Mouse (Mus musculus) embryonic fibroblast, embryonic 13.5 days (primary cell): ENCODE measurements around the gene Zfp213. TPM values are rescaled to one million over a fixed set of nuclear protein-coding genes. Genes with fewer than 3 reads are reported as not detected.
"Not testable (repeated sequence)": the region's sequence is repeated elsewhere in the genome, so short reads cannot be mapped to it uniquely, and the experiment has no call there.

Experiments
- H3K27ac ChIP-seq: 2 replicates; pipeline ENCODE4 v1.5.1; 2012; ENCODE audit warnings: low read length, control low read depth, inconsistent platforms; ENCODE audit not compliant: insufficient read depth
- H3K4me1 ChIP-seq: 2 replicates; pipeline ENCODE4 v1.6.1; 2011; ENCODE audit warnings: low read length; ENCODE audit not compliant: control insufficient read depth, insufficient read depth
- H3K4me3 ChIP-seq: 2 replicates; pipeline ENCODE4 v1.5.1; 2011; ENCODE audit warnings: mild to moderate bottlenecking, control low read depth, low read length; ENCODE audit not compliant: insufficient read depth
- CTCF ChIP-seq: IDR thresholded peaks from 2 replicates; pipeline ENCODE4 v1.5.1; 2011; ENCODE audit warnings: mild to moderate bottlenecking, control low read depth, low read length, moderate library complexity, borderline replicate concordance; ENCODE audit not compliant: insufficient read depth
- POLR2A ChIP-seq: IDR thresholded peaks from 2 replicates; pipeline ENCODE4 v1.6.1; 2011; ENCODE audit warnings: low read depth, mild to moderate bottlenecking, control low read depth, low read length, moderate library complexity
- polyA plus RNA-seq: library from polyadenylated mRNA; stranded (reverse); fragments of >200 nt; gene quantifications from 2 replicates; pipeline ENCODE4 v1.2.4, GENCODE M21; 2011; ENCODE audit warnings: low read depth; ENCODE audit not compliant: missing spikeins, insufficient read length

Zfp213 gene
- polyA plus RNA-seq, 1 experiment = 6.5 TPM

- TF ChIP-seq POLR2A = no peak
- no peak for TF ChIP-seq CTCF
- Histone ChIP-seq H3K4me3 (no peak overlapping the region), H3K4me1 (peaks cover 2% of the 10 kb centered on the region; the same call in 1 of the 2 replicates), H3K27ac (no peak overlapping the region)
Observed at GRCm38 (mm10) chr17:23539608-23540007, 24.4 kb downstream of the Zfp213 start.

DNA sequence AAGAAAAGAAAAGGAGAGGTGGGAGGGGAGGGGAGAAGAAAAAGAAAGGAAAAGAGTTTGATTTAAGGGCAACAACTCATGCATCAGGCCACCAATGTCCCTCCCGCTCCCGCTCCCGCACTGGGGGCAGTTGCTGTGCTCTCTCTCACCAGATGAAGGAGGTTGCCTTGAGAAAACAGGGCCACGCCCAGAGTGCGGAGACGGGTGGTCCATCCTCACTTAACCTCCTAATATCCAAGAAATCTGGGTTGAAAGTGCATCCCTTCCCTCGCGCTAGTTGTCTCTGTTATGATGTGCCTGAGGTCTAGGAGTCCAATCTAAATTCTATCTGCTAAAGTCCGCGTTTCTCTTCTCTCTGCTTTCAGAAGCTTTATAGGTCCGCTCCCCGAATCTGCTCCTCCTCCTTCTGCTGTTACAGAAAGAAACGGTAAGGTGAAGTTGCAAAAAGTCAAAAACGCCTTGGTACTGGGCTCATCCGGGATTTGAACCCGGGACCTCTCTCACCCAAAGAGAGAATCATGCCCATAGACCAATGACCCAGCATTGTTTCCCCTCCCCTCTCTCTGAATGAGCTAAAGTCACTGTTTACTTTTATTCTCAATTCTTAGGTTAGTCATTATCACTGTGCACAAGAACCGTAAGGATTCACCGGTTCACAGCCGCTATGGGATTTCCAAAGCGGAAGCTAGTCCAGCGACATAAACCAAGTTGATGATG lies 25.6 kb downstream of the Zfp213 start:
- TF ChIP-seq CTCF (no peak), POLR2A (no peak)
- Histone ChIP-seq H3K27ac (no peak overlapping the region), H3K4me3 (peak overlapping the region; percentile 34), H3K4me1 (no peaks in the 10 kb centered on the region; the same call in 1 of the 2 replicates)

- H3K4me3 ChIP-seq = peak overlapping the region; percentile 34
- no peaks in the 10 kb centered on the region for H3K4me1 ChIP-seq
- no peak overlapping the region for H3K27ac ChIP-seq
- TF ChIP-seq CTCF (no peak), POLR2A (no peak)
Observed at GRCm38 (mm10) chr17:23537554-23538255, 26.3 kb downstream of the Zfp213 start.

DNA sequence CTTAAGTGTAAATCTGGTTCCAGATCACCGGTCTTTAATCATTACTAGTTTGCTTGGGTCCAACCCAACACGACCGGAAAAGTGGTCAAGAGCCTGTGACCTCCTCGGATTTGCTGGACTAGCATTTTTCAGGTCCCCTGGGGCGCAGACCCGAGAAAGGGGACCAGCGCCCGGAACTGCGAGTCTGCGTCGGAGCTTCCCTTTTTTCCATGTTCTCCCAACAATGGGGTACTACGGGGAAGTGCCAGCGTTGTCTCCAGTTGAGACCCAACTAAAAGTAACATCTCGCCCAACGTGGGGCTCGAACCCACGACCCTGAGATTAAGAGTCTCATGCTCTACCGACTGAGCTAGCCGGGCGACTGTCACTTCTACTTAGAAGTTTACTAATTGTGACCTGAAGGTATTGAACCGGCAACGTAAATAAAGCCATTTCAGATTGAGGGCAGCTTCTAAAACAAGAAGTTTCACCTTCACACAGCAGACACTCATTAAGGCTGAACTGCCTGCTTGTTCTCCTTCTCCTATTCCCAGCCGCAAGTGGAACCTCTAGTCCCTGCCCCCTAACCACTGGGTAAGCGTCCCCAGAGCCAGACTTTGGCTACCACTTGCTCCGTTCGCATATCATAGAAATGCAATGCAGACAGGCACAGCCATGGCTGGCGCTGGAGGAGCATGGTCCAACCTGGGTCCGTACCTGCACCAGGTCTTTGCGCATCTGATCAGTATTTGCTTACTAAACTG lies 28.8 kb downstream of the Zfp213 start:
- H3K4me3 ChIP-seq, H3K4me1 ChIP-seq, H3K27ac ChIP-seq: not testable (repeated sequence)

GRCm38 (mm10) chr17:23533591-23534490 lies 30.2 kb downstream of the Zfp213 start:
- not testable (repeated sequence) for H3K27ac ChIP-seq, H3K4me1 ChIP-seq
- H3K4me3 ChIP-seq = peak overlapping the region; percentile 22; the same call in 1 of the 2 replicates

DNA sequence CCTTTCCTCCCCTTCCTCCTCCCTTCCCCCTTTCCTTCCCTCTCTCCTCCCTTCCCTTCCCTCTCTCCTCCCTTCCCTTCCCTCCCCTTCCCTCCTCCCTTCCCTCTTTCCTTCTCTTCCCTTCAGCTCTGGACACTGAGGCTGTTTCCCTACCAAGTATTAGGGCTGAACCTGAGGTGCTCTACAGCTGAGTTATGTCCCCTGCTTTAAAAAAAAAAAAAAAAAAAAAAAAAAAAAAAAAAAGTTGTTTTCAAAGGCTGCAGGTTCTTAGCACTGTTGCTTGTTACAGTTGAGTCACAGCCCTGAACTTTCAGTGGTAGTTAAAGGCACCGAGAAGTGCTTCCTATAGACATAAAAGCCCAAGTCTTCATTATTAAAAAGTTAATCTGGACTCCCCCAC lies 32.6 kb downstream of the Zfp213 start:
- not testable (repeated sequence) for H3K27ac ChIP-seq, H3K4me3 ChIP-seq, H3K4me1 ChIP-seq

GRCm38 (mm10) chr17:23522941-23523732 lies 40.9 kb downstream of the Zfp213 start:
- H3K4me1 ChIP-seq, H3K27ac ChIP-seq, H3K4me3 ChIP-seq: not testable (repeated sequence)

DNA sequence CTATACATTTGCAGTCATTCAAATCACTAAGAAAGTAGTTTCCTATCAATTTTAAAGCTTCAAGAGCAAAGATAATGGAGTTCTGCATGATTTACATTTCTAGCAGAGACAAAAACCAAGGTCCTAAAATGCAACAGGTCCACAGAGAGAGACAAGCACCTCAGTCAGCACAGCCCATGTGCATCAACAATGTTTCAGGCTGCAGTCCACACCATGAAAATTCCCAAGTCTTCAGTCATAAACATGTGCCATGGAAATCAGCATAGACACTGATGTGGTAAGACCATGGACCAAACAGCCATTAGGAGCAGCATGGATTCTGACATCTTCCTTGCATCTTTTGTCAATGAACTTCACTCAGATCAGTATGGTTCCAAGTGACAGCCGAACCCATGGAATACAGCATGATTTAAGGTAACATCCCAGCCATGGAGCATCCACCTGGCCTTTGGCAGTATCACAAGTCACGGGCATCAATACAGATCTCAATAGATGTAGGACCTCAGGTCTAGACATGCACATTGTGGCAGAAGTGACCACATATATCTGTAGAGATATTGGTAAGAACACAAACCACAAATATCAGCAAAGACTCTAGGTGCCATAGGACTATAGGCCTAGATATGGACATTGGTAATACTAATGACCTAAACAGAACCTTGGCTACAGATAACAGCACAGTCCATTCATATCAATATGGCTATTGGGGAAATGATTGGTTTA lies 45.2 kb downstream of the Zfp213 start:
- Histone ChIP-seq H3K27ac (no peak overlapping the region), H3K4me1 (no peaks in the 10 kb centered on the region), H3K4me3 (no peak overlapping the region)
- TF ChIP-seq CTCF (no peak), POLR2A (no peak)

Other genes starting within 250 kb of the Zfp213 start
- gene Vmn2r115, start 220.5 kb downstream of the Zfp213 start, polyA plus RNA-seq = not detected in 2 replicates
- gene Vmn2r116, start 179.6 kb downstream of the Zfp213 start, polyA plus RNA-seq = not detected in 2 replicates
- gene Vmn2r117, start 84.5 kb downstream of the Zfp213 start, polyA plus RNA-seq = not detected in 2 replicates
- 5.3 and 8.1 TPM in 2 replicates for gene Zfp13, start 35.2 kb upstream of the Zfp213 start, polyA plus RNA-seq
- gene Zscan10, start 36.6 kb upstream of the Zfp213 start, polyA plus RNA-seq = not detected in 2 replicates
- 0.30 and 0.50 TPM in 2 replicates for gene Mmp25, start 81.0 kb upstream of the Zfp213 start, polyA plus RNA-seq
- gene Bicdl2, start 96.3 kb upstream of the Zfp213 start, polyA plus RNA-seq = not detected in 2 replicates
- 146 and 164 TPM in 2 replicates for gene Hcfc1r1, start 109.4 kb upstream of the Zfp213 start, polyA plus RNA-seq
- 15.7 and 20.1 TPM in 2 replicates for gene Thoc6, start 109.6 kb upstream of the Zfp213 start, polyA plus RNA-seq
- 126 and 221 TPM in 2 replicates for gene Tnfrsf12a, start 113.2 kb upstream of the Zfp213 start, polyA plus RNA-seq
- not detected in 2 replicates for gene Cldn6, start 115.0 kb upstream of the Zfp213 start, polyA plus RNA-seq
- not detected in 2 replicates for gene Cldn9, start 119.8 kb upstream of the Zfp213 start, polyA plus RNA-seq
- not detected in 2 replicates for gene 1520401A03Rik, start 158.5 kb upstream of the Zfp213 start, polyA plus RNA-seq
- gene Pkmyt1, start 162.1 kb upstream of the Zfp213 start, polyA plus RNA-seq = 9.2 and 10.9 TPM in 2 replicates
- gene Paqr4, start 176.6 kb upstream of the Zfp213 start, polyA plus RNA-seq = 5.1 and 6.3 TPM in 2 replicates
- gene Kremen2, start 181.6 kb upstream of the Zfp213 start, polyA plus RNA-seq = not detected in 2 replicates
- 29.3 and 33.0 TPM in 2 replicates for gene Flywch1, start 207.4 kb upstream of the Zfp213 start, polyA plus RNA-seq
- gene Flywch2, start 221.8 kb upstream of the Zfp213 start, polyA plus RNA-seq = 2.2 and 2.8 TPM in 2 replicates
- 264 and 303 TPM in 2 replicates for gene Srrm2, start 226.3 kb upstream of the Zfp213 start, polyA plus RNA-seq